Mouse (Mus musculus): ENCODE data around the gene Rhoc. TPM values are rescaled to one million over a fixed set of nuclear protein-coding genes. Genes with fewer than 3 reads are reported as not detected.
"Not testable (repeated sequence)": the region's sequence is repeated elsewhere in the genome, so short reads cannot be mapped to it uniquely, and the experiment has no call there.

Rhoc gene
- total RNA-seq, 2 experiments from 2014 or later, result 75.2 to 84.3 TPM

GRCm38 (mm10) chr3:104785284-104785683, 2.9 kb upstream of the Rhoc start:
- no peak for DNase-seq

GRCm38 (mm10) chr3:104788561-104789311, 561 bp downstream of the Rhoc start:
- peak; percentile 92 for DNase-seq

- DNase-seq, result peak in 1 of 2 experiments; percentile 62
Measured at GRCm38 (mm10) chr3:104789312-104789605, 1.1 kb downstream of the Rhoc start.

GRCm38 (mm10) chr3:104789822-104790221, 1.6 kb downstream of the Rhoc start:
- peak; percentile 76 to 83 for DNase-seq

- peak; percentile 57 to 58 for DNase-seq
Measured at GRCm38 (mm10) chr3:104790401-104790937, 2.3 kb downstream of the Rhoc start.

GRCm38 (mm10) chr3:104791017-104791416, 2.8 kb downstream of the Rhoc start:
- DNase-seq, result peak in 1 of 2 experiments; percentile 38

GRCm38 (mm10) chr3:104791671-104792070, 3.5 kb downstream of the Rhoc start:
- no peak for DNase-seq

- peak in 1 of 2 experiments; percentile 21 for DNase-seq
Measured at GRCm38 (mm10) chr3:104792360-104793270, 4.4 kb downstream of the Rhoc start.

- peak; percentile 96 for DNase-seq
Measured at GRCm38 (mm10) chr3:104793871-104794828, 6.0 kb downstream of the Rhoc start.

GRCm38 (mm10) chr3:104794953-104795470, 6.8 kb downstream of the Rhoc start:
- peak in 1 of 2 experiments; percentile 45 for DNase-seq

GRCm38 (mm10) chr3:104795661-104796340, 7.6 kb downstream of the Rhoc start:
- peak in 1 of 2 experiments; percentile 22 for DNase-seq

GRCm38 (mm10) chr3:104796430-104797082, 8.4 kb downstream of the Rhoc start:
- no peak for DNase-seq

GRCm38 (mm10) chr3:104800681-104801080, 12.5 kb downstream of the Rhoc start:
- DNase-seq, result no peak

- no peak for DNase-seq
Measured at GRCm38 (mm10) chr3:104801481-104801880, 13.3 kb downstream of the Rhoc start.

- DNase-seq, result no peak
Measured at GRCm38 (mm10) chr3:104804312-104804711, 16.1 kb downstream of the Rhoc start.

GRCm38 (mm10) chr3:104805539-104805938, 17.4 kb downstream of the Rhoc start:
- DNase-seq, result no peak

GRCm38 (mm10) chr3:104811752-104812151, 23.6 kb downstream of the Rhoc start:
- no peak for DNase-seq

- no peak for DNase-seq
Measured at GRCm38 (mm10) chr3:104812254-104812653, 24.1 kb downstream of the Rhoc start.

- not testable (repeated sequence) for DNase-seq
Measured at GRCm38 (mm10) chr3:104813227-104813626, 25.1 kb downstream of the Rhoc start.

- no peak for DNase-seq
Measured at GRCm38 (mm10) chr3:104814746-104815145, 26.6 kb downstream of the Rhoc start.
